Mouse (Mus musculus) megakaryocyte, embryonic 14.5 days (primary cell): ENCODE data around the gene Crmp1. TPM values are rescaled to one million over a fixed set of nuclear protein-coding genes. Genes with fewer than 3 reads are reported as not detected.

Experiments
- H3K27me3 ChIP-seq: replicated peaks from 2 replicates; pipeline ENCODE3; 2012; ENCODE audit warnings: inconsistent platforms
- H3K36me3 ChIP-seq: replicated peaks from 2 replicates; pipeline ENCODE3; 2012; ENCODE audit warnings: low read length, inconsistent platforms, mixed read lengths
- H3K4me1 ChIP-seq: 2 replicates; pipeline ENCODE4 v1.6.1; 2012; ENCODE audit warnings: inconsistent platforms
- H3K4me3 ChIP-seq: replicated peaks from 2 replicates; pipeline ENCODE3; 2012; ENCODE audit warnings: moderate library complexity, mild to moderate bottlenecking, inconsistent platforms
- H3K9me3 ChIP-seq: 2 replicates; pipeline ENCODE4 v1.6.1; 2012; ENCODE audit warnings: inconsistent platforms
- FLI1 ChIP-seq: IDR thresholded peaks from 2 replicates; pipeline ENCODE4 v1.6.1; 2012; ENCODE audit warnings: low read length, inconsistent platforms, mixed read lengths
- GATA1 ChIP-seq: IDR thresholded peaks from 3 replicates; pipeline ENCODE4 v1.6.1; 2012; ENCODE audit warnings: mixed read lengths, low read length, inconsistent platforms, borderline replicate concordance
- polyA plus RNA-seq: library from polyadenylated mRNA; stranded (reverse); fragments of >175 nt; gene quantifications from 2 replicates; pipeline ENCODE4 v1.2.3, GENCODE M21; 2012; ENCODE audit warnings: low replicate concordance; ENCODE audit not compliant: insufficient read depth

Crmp1 gene
- polyA plus RNA-seq, 1 experiment: not detected

- no peaks in the 10 kb centered on the region for H3K4me1 ChIP-seq
- H3K27me3 ChIP-seq: no peaks in the 10 kb centered on the region
- H3K4me3 ChIP-seq: no peak overlapping the region
- H3K9me3 ChIP-seq: peaks cover 23% of the 10 kb centered on the region
- no peaks in the 10 kb centered on the region for H3K36me3 ChIP-seq
- TF ChIP-seq FLI1: no peak
- no peak for TF ChIP-seq GATA1
Observed at GRCm38 (mm10) chr5:37212938-37213708, 28.6 kb upstream of the Crmp1 start.

- TF ChIP-seq FLI1 (no peak), GATA1 (no peak)
- no peaks in the 10 kb centered on the region for H3K27me3 ChIP-seq
- H3K4me1 ChIP-seq: no peaks in the 10 kb centered on the region
- H3K9me3 ChIP-seq: peaks cover 18% of the 10 kb centered on the region
- no peak overlapping the region for H3K4me3 ChIP-seq
- no peaks in the 10 kb centered on the region for H3K36me3 ChIP-seq
Observed at GRCm38 (mm10) chr5:37213709-37214103, 28.0 kb upstream of the Crmp1 start.

- H3K4me1 ChIP-seq: no peaks in the 10 kb centered on the region
- peaks cover 15% of the 10 kb centered on the region for H3K9me3 ChIP-seq
- no peaks in the 10 kb centered on the region for H3K27me3 ChIP-seq
- H3K36me3 ChIP-seq: no peaks in the 10 kb centered on the region
- no peak overlapping the region for H3K4me3 ChIP-seq
- TF ChIP-seq FLI1 (no peak), GATA1 (no peak)
Observed at GRCm38 (mm10) chr5:37214614-37215013, 27.1 kb upstream of the Crmp1 start.

GRCm38 (mm10) chr5:37215276-37215675, 26.5 kb upstream of the Crmp1 start:
- no peaks in the 10 kb centered on the region for H3K27me3 ChIP-seq
- no peak for TF ChIP-seq GATA1
- H3K36me3 ChIP-seq: no peaks in the 10 kb centered on the region

GRCm38 (mm10) chr5:37219615-37220014, 22.1 kb upstream of the Crmp1 start:
- Histone ChIP-seq H3K4me3 (no peak overlapping the region), H3K27me3 (peaks cover 3% of the 10 kb centered on the region), H3K36me3 (no peaks in the 10 kb centered on the region), H3K4me1 (no peaks in the 10 kb centered on the region), H3K9me3 (peaks cover 8% of the 10 kb centered on the region)
- no peak for TF ChIP-seq GATA1
- TF ChIP-seq FLI1: no peak

More at GRCm38 (mm10) chr5:37215276-37215675, 26.5 kb upstream of the Crmp1 start:
- no peak overlapping the region for H3K4me3 ChIP-seq
- no peaks in the 10 kb centered on the region for H3K4me1 ChIP-seq
- peaks cover 15% of the 10 kb centered on the region for H3K9me3 ChIP-seq

- Histone ChIP-seq H3K36me3 (no peaks in the 10 kb centered on the region), H3K27me3 (peaks cover 3% of the 10 kb centered on the region), H3K4me1 (no peaks in the 10 kb centered on the region), H3K9me3 (no peaks in the 10 kb centered on the region), H3K4me3 (no peak overlapping the region)
- TF ChIP-seq FLI1 (no peak), GATA1 (no peak)
Observed at GRCm38 (mm10) chr5:37220575-37220974, 21.2 kb upstream of the Crmp1 start.

GRCm38 (mm10) chr5:37221563-37221962, 20.2 kb upstream of the Crmp1 start:
- no peak overlapping the region for H3K4me3 ChIP-seq
- H3K36me3 ChIP-seq: no peaks in the 10 kb centered on the region
- H3K27me3 ChIP-seq: peaks cover 3% of the 10 kb centered on the region
- no peaks in the 10 kb centered on the region for H3K4me1 ChIP-seq
- no peaks in the 10 kb centered on the region for H3K9me3 ChIP-seq
- TF ChIP-seq GATA1: no peak
- TF ChIP-seq FLI1: no peak

GRCm38 (mm10) chr5:37222316-37222715, 19.4 kb upstream of the Crmp1 start:
- H3K4me1 ChIP-seq: no peaks in the 10 kb centered on the region
- no peaks in the 10 kb centered on the region for H3K36me3 ChIP-seq
- H3K9me3 ChIP-seq: no peaks in the 10 kb centered on the region
- TF ChIP-seq GATA1: no peak
- TF ChIP-seq FLI1: no peak
- no peak overlapping the region for H3K4me3 ChIP-seq
- peaks cover 3% of the 10 kb centered on the region for H3K27me3 ChIP-seq

GRCm38 (mm10) chr5:37225708-37226107, 16.0 kb upstream of the Crmp1 start:
- no peaks in the 10 kb centered on the region for H3K9me3 ChIP-seq
- peaks cover 6% of the 10 kb centered on the region for H3K27me3 ChIP-seq
- no peaks in the 10 kb centered on the region for H3K4me1 ChIP-seq
- TF ChIP-seq FLI1: no peak
- TF ChIP-seq GATA1: no peak
- no peak overlapping the region for H3K4me3 ChIP-seq
- no peaks in the 10 kb centered on the region for H3K36me3 ChIP-seq

- peaks cover 9% of the 10 kb centered on the region for H3K27me3 ChIP-seq
- no peaks in the 10 kb centered on the region for H3K4me1 ChIP-seq
- H3K9me3 ChIP-seq: no peaks in the 10 kb centered on the region
- TF ChIP-seq FLI1: no peak
- TF ChIP-seq GATA1: no peak
- H3K36me3 ChIP-seq: no peaks in the 10 kb centered on the region
- H3K4me3 ChIP-seq: no peak overlapping the region
Observed at GRCm38 (mm10) chr5:37227956-37228680, 13.6 kb upstream of the Crmp1 start.

GRCm38 (mm10) chr5:37228894-37229293, 12.8 kb upstream of the Crmp1 start:
- Histone ChIP-seq H3K27me3 (peaks cover 11% of the 10 kb centered on the region), H3K4me3 (no peak overlapping the region), H3K4me1 (no peaks in the 10 kb centered on the region), H3K9me3 (no peaks in the 10 kb centered on the region), H3K36me3 (no peaks in the 10 kb centered on the region)
- TF ChIP-seq GATA1 (no peak), FLI1 (no peak)
